Mouse (Mus musculus): ENCODE results near the gene Card9.

Gene Card9

DNA sequence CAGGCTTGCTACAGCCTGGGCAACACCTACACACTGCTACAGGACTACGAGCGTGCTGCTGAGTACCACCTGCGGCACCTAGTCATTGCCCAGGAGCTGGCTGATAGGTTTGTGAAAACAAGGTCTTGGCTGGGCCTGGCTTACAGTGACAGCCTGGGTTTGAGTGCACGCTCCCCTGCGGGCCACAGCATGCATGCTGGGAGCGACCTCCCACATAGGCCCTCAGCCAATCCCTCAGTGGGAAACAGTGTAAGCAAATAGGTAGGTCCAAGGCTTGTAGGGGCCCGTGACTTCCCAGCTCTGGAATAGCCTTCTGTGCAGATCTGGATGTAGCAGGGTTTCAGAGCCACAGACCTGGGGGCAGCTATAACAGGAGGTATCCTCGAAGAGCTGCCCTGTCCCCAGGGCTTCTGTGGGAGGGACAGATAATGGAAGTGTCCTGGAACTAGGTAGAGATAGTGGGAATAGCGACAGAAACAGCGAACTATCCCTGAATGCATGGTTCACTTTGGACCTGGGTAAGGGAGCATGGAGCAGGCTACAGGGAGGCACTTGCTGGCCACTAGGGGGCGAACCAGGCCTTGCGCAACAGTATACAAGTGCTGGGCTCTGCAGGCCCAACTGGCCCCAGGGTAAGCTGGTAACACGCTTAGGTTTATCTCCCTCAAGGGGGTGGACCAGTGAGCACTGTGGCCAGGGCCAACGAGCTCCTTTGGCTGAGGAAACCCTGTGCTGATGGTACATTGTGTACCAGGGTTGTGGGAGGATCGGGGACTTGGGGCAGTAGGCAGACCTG is 35.1 kb downstream of the Card9 start:
- peak; percentile 83 for DNase-seq (ENCODE audit: low read depth)

DNA sequence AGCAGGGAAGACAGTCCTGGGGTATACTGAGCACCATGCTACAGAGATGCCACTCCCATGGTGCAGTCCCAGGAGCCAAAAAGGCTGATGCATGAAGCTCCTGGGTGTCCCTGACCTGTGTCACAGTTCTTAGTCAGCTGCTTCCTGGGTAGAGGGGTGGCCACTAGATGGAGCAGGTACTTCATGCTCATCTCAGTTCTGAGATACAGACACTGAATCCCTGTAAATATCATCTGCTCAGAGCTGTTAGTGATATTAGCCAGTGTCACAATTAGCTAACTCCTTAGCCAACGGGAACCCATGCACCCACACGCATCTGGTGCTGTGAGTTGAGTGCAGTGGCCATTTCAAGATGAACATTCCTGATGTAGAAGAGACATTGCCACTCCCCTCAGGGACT is 35.8 kb downstream of the Card9 start:
- DNase-seq (ENCODE audit: low read depth), result peak; percentile 52

- no peak for DNase-seq (ENCODE audit: low read depth)
These were observed 37.0 kb downstream of the Card9 start for GRCm38 (mm10) chr2:26323589-26324325.

DNA sequence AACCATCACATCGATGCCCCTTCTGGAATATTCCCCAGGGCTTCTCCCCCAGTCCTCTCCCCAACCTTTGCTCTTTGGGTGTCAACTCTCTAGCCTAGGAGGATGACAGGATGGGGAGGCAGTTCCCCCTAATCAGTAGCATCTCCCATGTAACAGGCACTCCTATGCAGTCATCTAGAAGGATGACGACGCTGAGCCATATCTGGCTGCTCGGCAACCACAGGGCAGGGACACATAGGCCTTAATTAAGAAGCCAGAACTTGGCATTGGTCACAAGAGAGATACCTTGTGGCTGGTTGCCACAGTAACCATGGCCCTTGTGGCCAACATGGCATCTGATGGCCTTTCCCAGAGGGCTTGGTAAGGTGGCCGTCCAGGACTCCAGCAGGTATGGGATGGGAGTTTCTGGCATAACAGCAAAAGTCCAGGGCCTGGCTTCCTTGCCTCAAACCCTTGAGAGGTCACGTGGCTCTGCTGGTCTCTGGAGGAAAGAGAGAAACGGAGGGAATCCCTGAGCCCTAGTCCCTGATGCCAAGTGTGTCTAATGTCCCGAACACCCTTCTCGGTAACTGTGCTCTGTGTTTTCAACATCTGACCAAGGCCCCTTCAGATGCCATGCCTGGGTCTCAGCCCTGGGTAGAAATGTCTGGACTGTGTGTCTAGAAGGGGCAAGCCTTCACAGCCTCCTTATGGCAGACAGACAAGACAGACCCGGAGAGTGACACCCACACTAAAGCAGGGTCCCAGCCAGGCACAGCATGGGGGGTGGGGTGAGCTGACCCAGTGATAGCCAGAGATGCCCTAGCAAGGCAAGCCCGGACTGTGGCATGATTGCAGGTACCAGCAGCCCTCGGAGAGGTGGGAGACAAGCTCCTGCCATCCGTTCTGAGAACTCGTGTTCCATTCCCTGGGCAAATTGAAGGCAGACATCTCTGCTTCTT is 40.2 kb downstream of the Card9 start:
- no peak for DNase-seq (ENCODE audit: low read depth)

DNA sequence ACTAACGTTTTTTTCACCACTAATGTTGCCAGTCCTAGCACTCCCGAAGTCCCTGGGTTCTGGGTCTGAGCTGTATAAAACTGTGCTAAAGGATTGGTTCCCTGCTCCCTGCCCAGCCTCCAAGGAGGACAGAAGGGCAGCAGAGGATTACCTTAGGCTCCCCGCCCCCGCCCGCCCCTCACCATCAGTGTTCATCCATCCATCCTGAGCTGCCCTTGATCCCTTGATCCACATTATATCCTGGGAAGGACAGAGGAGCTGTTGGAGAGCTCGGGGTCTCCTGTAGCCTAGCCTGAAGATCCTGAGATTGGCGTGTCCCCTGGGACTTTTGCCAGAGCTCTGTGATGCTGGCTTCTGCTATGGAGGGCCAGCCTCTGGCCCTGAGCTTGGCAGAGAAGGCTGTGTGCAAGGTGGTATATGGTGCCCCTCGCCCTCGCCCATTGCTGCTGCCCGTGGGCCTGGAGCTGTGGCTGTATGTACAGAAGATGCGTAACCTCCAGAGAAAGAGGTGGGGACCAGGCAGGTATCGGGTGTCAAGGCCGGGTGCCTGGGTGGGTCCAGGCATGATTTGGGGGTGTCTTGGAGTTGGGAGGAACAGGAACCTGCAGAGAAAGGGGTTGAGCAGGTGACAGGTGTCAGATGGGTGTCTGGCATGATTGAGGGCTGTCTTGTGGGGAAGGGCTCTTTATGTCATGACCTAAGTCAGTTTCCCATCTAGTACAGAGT is 41.0 kb downstream of the Card9 start:
- no peak for DNase-seq (ENCODE audit: low read depth)

DNA sequence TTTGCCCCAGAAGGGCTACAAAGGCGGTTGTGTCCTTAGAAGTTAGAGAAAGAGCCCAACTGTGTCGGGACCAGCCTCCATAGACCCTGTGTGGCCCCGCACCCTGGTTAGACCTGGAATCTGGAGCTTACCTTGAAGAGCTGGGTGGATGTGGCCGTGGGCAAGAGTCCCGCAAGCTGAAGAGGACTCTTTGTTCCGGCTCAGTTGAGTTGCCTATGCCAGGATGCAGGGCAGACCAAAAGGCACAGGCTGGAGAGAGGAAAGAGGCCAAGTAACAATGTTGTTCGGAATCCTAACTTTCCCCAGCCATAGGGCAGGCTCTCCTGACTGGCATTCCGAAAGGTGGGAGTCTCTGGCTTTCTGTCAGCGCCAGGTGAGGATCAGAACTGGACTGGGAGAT is 41.6 kb downstream of the Card9 start:
- DNase-seq (ENCODE audit: low read depth), result no peak

DNA sequence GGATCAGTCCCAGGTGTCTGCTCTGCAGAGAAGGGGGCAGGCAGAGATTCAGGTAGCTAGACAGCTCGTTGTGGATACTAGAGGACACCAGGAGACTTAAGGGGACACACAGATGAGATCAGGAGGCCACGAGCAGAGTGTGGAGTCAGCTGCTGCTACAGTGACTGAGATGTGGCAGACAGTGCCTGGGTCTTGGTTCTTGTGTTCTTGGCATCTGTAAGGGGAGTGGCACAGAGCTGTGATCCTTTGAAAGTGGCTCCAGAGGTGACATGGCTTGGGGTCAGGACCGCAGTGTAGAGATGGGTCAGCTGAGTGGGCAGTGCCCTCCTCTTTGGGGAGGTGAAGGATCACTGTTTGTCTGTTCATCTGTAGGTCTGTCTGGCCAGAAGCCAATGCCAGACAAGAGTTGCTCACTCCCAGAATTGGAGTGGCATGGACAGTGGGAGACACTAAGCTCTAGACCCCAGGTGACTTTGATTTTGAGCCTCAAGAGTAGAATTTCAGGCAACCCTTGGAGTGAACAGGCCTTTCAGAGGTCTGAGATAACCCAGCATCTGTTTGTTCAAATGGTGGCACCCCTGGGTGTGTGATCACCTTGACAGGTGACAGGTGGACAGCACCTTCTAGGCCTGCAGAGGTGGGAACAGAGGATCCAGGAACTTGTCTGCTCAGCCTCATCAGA is 42.6 kb downstream of the Card9 start:
- no peak for DNase-seq (ENCODE audit: low read depth)

- no peak for DNase-seq (ENCODE audit: low read depth)
These were observed 43.3 kb downstream of the Card9 start for GRCm38 (mm10) chr2:26317371-26317770.

DNA sequence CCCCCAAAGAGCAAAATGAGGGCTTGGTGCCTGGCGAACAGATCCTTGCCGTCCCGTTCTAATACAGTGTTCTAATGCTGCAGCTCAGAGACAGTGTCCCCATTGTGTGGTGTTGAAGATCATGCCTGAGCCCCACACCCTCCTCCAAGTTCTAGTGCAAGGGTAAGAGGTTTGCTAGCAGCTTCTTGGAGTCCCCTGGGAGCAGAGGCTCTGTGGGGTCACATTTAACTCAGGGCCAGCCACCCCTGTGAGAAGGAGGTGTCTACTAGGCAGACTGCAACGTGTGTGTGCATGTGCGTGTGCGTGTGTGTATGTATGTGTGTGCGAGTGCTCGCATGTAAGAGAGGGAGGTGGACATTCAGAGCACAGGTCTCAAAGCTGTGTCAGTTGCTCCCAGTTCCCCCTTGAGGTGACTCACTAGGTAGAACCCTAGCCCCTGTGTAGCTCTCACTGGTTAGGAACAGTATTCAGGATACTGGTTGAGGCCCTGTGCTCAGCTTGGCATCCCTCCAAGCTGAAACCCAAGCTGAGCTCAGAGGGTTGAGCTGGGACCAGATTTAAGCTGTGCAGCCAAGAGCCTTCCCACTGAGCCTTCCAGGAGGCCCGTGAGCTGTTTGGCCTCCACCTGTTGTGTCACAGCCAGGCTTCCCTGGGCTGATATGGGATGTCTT is 44.0 kb downstream of the Card9 start:
- DNase-seq (ENCODE audit: low read depth), result no peak

GRCm38 (mm10) chr2:26315925-26316311 is 44.8 kb downstream of the Card9 start:
- DNase-seq (ENCODE audit: low read depth), result no peak

- peak; percentile 77 for DNase-seq (ENCODE audit: low read depth)
These were observed 45.4 kb downstream of the Card9 start, which contains the start of gene Gpsm1 for GRCm38 (mm10) chr2:26315072-26315924. Gene Gpsm1, plus strand, starts transcription at chr2:26315515.

DNA sequence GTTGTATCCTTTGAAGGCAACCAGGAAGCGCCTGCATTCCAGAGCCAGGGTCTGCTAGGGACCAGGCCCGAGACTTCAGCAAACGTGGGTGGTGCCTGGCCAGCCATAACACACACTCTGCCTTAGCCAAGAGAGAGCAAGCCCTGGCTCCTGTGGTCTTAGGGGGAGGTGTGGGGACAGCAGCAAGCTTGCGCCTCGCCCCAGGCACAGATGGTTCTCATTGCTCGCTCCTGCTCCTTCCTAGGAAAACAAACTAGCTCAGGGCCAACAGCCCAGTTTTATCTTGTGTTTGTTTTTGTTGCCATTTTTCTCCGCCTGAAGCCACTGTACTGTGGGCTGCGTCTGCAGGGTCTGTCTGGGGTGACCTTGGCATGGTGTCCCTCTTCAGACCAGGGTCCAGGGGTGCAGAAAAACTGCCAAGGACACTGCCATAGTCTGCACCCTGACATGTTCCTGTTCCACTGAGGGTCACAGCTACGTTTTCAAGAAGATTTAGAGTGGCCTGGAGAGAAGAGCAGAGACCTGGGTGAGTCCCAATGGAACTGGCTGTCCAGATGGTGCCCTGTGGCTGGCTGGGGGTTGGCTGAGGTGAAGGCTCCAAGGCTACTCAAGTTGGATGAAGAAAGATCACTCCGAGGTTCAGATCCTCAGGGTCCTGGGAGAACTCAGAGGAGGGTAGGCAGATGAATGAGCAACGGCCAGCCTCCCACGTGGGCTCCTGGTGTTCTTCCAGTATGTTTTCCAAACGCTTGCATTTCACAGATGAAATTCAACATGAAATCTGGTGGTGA is 46.2 kb downstream of the Card9 start:
- DNase-seq (ENCODE audit: low read depth), result no peak

- DNase-seq (ENCODE audit: low read depth), result no peak
These were observed 47.3 kb downstream of the Card9 start for GRCm38 (mm10) chr2:26313394-26313793.

DNA sequence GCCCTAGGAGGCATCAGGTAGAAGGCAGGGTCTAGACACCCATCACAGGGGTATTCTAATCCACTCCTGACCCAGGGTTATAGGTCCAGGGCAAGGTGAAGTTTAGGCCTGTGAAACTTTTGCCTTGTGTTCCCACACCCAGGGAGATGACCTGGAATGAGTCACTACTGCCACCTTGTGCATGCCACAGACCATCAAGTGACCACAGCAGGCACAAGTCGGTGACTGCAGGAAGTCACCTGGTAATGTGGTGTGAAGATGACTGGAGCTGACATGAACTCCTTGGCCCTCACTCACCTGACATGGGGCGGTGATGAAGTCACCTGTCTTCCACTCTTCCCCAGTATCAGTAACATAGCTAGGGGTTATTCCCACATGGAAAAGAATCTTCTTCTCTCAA is 47.9 kb downstream of the Card9 start:
- DNase-seq (ENCODE audit: low read depth), result peak; percentile 52

- DNase-seq (ENCODE audit: low read depth), result no peak
These were observed 48.8 kb downstream of the Card9 start for GRCm38 (mm10) chr2:26311936-26312335.

- no peak for DNase-seq (ENCODE audit: low read depth)
These were observed 51.0 kb downstream of the Card9 start for GRCm38 (mm10) chr2:26309739-26310138.

DNA sequence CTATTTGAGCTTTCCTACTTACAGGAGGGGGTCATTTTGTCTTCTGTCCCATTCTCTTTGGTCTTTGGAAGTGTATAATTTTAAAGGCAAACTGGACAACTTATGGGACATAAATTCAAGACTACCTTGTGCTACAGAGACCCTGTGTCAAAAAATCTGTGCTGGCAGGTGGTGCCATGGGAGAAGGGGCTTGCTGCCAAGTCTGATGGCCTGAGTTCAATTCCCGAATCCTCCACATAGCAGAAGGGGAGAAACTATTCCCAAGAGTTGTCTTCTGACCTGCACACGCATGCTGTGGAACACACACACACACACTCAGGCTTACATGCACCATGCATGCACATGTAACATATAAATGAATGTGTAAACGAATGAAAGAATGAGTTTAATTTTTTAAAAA is 54.0 kb downstream of the Card9 start:
- no peak for DNase-seq (ENCODE audit: low read depth)

- no peak for DNase-seq (ENCODE audit: low read depth)
These were observed 55.2 kb downstream of the Card9 start for GRCm38 (mm10) chr2:26305555-26305954.

DNA sequence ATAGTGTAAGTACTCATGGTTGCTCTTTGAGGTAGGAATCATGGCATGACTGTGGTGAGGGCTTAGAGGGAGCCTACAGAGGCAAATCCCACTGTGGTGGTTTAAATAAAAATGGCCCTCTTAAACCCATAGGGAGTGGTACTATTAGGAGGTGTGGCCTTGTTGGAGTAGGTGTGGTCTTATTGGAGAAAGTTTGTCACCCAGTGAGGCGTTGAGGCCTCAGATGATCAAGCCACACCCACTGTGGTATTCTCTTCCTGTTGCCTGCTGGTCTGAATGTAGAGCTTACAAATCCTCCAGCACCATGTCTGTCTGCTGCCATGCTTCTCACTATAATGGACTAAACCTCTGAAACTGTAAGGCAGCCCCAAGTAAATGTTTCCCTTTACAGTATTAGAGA is 56.0 kb downstream of the Card9 start:
- DNase-seq (ENCODE audit: low read depth), result peak; percentile 32
